Mouse (Mus musculus) stomach, adult 2 months (tissue): ENCODE measurements around the gene Mxra7. TPM values are rescaled to one million over a fixed set of nuclear protein-coding genes. Genes with fewer than 3 reads are reported as not detected.

Experiments used
- polyA plus RNA-seq: library from polyadenylated mRNA; depleted of rRNA; stranded (reverse); fragments of >200 nt; gene quantifications from 2 replicates; pipeline ENCODE4 v1.2.3, GENCODE M21; 2012; rRNA removed

Mxra7 gene
- 44.7 and 91.7 TPM in 2 replicates for polyA plus RNA-seq

DNA sequence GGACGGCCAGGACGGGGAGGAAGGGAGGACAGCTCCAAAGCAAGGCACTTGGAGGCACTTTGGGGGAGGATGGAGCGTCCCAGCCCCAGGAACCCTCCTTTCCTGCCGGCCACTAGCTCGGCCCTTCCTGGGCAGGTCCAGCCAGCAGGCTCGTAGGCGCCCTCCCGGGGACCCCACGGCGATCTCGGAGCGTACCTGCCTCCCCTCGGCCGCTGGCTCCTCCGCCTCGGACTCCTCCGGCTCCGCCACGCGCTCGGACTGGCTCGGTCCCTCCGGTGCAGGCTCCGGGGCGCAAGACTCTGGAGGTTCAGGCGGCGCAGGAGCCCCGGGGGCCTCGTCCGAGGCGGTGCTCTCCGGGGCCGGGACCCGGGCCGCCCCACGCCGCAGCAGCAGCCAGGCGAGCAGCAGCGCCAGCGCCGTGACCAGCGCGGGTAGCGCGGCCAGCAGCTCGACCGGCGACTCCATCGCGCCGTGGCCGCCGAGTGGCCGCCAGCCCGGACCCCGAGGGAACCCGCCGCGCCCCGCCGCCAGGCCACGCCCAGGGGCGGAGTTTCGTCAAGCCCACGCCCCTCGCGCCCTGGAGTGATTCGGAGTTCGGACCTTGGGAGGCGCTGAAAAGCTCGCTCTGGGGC, at the start of gene Mxra7:
TSS of gene Mxra7 (minus strand) at position 513 of the 632 bp plus-strand sequence.

DNA sequence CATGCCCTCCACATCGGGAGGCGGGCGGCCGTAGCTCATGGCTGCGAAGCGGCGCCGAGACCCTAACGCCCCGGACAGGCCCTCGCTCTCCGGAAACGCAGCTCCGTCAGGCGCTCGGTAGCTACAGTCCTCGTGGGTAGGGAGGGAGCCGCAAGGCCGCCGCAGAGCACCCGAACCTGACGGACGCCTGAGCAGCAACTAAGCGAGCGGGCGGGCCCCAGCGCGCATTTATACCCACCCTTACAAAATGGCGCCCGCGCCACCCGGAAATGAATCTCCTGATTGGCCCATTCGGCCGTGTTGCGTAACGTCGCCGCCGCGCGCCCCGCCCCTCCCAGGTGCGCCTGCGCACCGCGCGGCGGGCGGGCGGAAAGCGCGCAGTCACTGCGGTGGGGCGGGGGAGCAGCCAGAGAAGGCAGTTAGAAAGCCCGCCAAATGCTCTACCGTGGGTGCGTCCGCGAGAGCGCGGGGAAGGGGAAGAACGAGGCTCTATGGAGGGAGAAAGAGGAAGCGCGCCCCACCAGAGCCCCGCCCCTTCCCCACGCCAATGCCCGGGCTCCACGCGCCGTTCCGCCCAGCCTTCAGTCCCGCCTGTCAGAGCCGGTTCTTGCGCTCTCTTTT, 25.2 kb upstream of the Mxra7 start, which contains the start of gene Srsf2:
TSS of gene Srsf2 (minus strand) at position 204 of the 621 bp plus-strand sequence.

DNA sequence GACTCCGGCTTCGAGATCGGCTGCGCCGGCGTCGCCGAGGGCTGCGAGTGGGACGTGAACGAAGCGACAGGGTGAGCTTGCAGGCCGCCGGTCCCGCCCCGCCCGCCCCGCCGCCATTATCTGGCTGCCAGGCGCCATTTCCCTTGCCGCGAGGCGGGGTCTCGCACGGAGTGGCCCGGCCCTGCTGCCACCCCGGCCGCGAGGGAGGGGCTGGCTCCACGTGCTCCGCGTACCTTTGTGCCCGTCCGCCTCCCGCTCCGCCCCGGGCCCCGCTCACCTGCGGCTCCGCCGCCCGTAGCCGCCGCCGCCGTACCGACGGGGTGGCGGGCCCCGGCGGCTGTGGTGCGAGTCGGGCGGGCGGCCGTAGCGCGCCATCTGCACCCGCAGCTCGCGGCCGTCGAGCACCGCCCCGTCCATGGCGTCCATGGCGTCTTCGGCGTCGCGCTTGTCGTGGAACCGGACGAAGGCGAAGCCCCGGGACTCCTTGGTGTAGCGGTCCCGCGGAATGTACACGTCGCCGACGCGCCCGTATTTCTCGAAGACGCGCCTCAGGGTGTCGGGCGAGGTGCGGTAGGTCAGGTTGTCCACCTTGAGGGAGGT, 24.5 kb upstream of the Mxra7 start, which contains the start of gene Mfsd11:
TSS of gene Mfsd11 (plus strand) at position 150 of the 600 bp plus-strand sequence.

DNA sequence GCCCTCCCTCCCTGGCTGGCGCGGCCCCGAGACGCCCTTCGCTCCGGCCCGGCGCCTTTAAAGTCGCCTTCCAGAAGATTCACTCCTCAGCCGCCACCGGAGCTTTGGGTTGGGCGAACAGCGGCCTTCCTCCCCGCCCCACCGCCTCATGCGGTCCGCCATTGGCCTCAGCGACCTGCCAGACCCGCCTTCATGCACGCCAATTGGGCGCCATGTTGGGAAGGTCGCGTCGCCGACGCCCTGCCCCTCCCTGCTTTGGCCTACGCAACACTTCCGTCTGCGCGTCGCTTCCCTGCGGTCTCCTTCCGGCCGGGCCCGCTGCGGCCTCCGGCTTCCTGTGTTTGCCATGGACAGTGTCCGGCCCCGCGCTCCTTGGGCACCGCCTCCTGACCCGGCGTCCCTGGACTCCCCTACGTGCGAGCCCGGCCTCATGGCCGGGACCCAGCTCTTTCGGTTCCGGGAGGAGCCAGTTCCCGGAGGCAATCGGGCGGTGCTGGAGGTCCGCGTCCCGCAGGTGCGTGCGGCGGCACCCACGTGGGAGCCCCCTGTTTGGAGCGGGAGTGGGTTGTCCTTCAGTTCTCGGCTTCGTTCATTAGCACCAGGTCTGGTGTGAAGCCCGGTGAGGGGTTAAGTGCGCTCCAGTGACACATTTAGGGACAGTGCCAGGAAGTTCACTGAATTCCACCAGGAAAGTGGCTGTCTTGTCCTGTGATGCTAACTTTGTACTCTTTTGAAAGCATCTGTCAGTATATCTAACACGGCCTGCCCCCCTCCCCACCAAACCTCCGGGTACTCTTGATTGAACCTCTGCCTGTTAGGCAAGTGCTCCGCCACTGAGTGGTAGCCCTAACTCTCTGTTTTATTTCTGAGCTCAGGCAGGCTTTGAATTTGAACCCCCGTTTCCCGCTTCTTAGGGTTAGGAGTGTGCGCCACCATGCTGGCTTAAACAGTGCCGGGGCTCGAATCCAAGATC, 15.7 kb upstream of the Mxra7 start, which contains the start of the genes Mettl23 and Jmjd6:
TSS of gene Mettl23 (plus strand) at position 18 of the 973 bp plus-strand sequence.
TSS of gene Jmjd6 (minus strand) at position 189 of the 973 bp plus-strand sequence.

DNA sequence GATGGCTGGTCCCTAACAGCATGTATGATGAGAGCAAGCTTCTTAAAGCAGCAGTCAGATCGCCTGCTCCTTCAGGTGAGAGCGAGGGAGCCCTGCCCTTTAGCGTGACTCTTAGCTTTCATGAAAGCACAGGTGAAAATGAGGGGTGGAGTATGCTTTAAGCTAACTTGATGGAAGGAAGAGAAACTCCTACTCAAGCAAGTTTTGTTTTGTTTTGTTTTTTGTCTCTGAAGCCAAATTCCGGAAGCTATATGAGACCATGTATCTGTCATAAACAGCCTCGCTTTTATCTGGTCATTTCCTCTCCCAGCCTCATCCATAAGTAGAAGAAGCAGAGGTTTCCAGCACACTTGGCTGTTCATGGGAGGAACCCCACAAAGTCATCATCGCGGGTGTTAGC, 52.4 kb downstream of the Mxra7 start, which contains the start of gene St6galnac1:
TSS of gene St6galnac1 (minus strand) at position 101 of the 400 bp plus-strand sequence.

Other genes starting within 250 kb of the Mxra7 start
- 7.3 and 8.5 TPM in 2 replicates for gene Ube2o, start 246.6 kb downstream of the Mxra7 start, polyA plus RNA-seq
- gene Aanat, start 241.6 kb downstream of the Mxra7 start, polyA plus RNA-seq: 0.06 and 0.21 TPM in 2 replicates
- 19.1 and 19.6 TPM in 2 replicates for gene Rhbdf2, start 201.0 kb downstream of the Mxra7 start, polyA plus RNA-seq
- gene Prcd, start 174.5 kb downstream of the Mxra7 start, polyA plus RNA-seq: 0.45 and 0.75 TPM in 2 replicates
- 21.5 and 28.4 TPM in 2 replicates for gene Cygb, start 173.7 kb downstream of the Mxra7 start, polyA plus RNA-seq
- not detected in 2 replicates for gene St6galnac1, start 52.5 kb downstream of the Mxra7 start, polyA plus RNA-seq
- gene Mettl23, start 15.2 kb upstream of the Mxra7 start, polyA plus RNA-seq: 7.8 and 13.4 TPM in 2 replicates
- 7.5 and 10.0 TPM in 2 replicates for gene Jmjd6, start 15.4 kb upstream of the Mxra7 start, polyA plus RNA-seq
- 13.2 and 17.1 TPM in 2 replicates for gene Mfsd11, start 24.4 kb upstream of the Mxra7 start, polyA plus RNA-seq
- 241 and 393 TPM in 2 replicates for gene Srsf2, start 25.0 kb upstream of the Mxra7 start, polyA plus RNA-seq
- gene Mgat5b, start 90.8 kb upstream of the Mxra7 start, polyA plus RNA-seq: 0.89 and 0.91 TPM in 2 replicates